9 mouse cellular contexts compared by ENCODE assay signal in the genomic region with DNA sequence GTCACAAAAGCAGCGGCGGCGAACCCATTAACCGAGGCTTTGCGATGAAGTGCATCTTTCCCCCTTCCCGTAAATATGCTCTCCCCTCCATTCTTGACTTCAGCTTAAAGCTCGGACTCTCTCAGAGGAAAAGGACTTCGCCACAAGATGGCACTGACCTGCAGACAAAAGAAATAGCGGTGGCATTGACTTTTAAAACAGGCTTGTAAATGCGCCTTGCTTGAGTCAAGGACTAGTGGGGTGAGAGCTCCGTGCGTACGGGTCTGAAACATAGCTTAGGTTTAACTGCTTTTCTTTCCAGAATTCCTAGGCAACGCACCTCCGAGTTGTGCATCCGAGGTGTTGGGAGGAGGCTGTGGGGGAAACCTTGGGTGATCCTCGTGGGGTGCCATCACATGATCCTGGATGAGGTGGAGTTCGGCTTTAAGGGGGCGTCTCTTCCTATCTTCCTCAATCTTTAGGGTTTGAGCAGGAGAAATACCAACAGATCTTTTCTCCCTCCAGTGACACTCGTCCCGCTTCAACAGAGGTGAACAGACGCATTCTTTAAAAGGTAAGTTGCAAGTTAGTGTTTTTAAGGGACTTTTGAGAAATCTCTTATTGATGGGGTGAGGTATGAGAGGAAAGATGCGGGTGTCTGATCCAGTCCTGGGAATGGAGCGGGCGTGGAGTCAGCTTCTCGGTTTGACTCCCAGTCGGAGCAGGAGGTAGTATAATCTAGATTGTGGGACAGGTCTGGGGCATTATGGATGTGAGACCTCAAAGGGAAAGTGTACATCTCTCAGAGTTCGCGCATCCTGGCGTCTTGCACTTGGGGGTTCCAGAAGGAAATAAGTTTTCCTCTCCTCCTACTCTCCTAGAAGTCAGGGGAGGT. TPM values are rescaled to one million over a fixed set of nuclear protein-coding genes. Genes with fewer than 3 reads are reported as not detected.
DNase-seq lines count a peak whose midpoint lies in the region; ATAC-seq and TF ChIP-seq lines count a peak whose summit lies in the region.
"Had no signal": no experiment of that assay in that cellular context is flagged by ENCODE, and none has a peak within 500 bp of the region (broad histone marks: within the 10 kb centered on the region; RNA-seq: fewer than 3 reads in every experiment).

A gene (plus strand): TSS at position 223 of the 874 bp plus-strand sequence.

- no peaks in the 10 kb centered on the region for H3K36me3 ChIP-seq in heart, adult 2 months (ENCODE audit: control insufficient read depth, insufficient read depth, low read length)
- H3K36me3 ChIP-seq in midbrain, embryonic 14.5 days (ENCODE audit: control insufficient read depth, insufficient read depth, low read length): no peaks in the 10 kb centered on the region
- no peaks in the 10 kb centered on the region for H3K36me3 ChIP-seq in testis, adult 2 months (ENCODE audit: control insufficient read depth, insufficient read depth, low read length)

- H3K27me3 ChIP-seq in heart, adult 2 months (ENCODE audit: control insufficient read depth, insufficient read depth, low read length): no peaks in the 10 kb centered on the region
- peaks cover 12% of the 10 kb centered on the region for H3K27me3 ChIP-seq in midbrain, embryonic 14.5 days (ENCODE audit: control insufficient read depth, insufficient read depth, low read length)
- H3K27me3 ChIP-seq in testis, adult 2 months (ENCODE audit: control insufficient read depth, insufficient read depth, low read length): no peaks in the 10 kb centered on the region

- no peaks in the 10 kb centered on the region for H3K79me2 ChIP-seq in heart, adult 2 months (replicated peaks; ENCODE audit: control insufficient read depth, insufficient read depth, low read length)

- ATAC-seq in midbrain, embryonic 14.5 days (ENCODE audit: low FRiP score, low TSS enrichment): peak; percentile 68
- no peak for ATAC-seq in megakaryocyte progenitor cell, adult 5-6 weeks (replicated peaks; ENCODE audit: poor library complexity)

- TF ChIP-seq POLR2A in heart, adult 2 months (IDR thresholded peaks at IDR 0.05; ENCODE audit: insufficient read depth, low read depth, low read length): no peak
- TF ChIP-seq POLR2A in testis, adult 2 months (IDR thresholded peaks at IDR 0.05; ENCODE audit: control insufficient read depth, low read depth, low read length): no peak

- peak; percentile 73 for TF ChIP-seq CTCF in heart, adult 2 months (IDR thresholded peaks at IDR 0.05)
- no peak for TF ChIP-seq CTCF in testis, adult 2 months (IDR thresholded peaks at IDR 0.05; ENCODE audit: control insufficient read depth, insufficient read depth, insufficient replicate concordance, low read depth, low read length)

- H3K4me3 ChIP-seq in heart, adult 2 months: peak within 1 kb of the TSS; percentile 15
- H3K4me3 ChIP-seq in midbrain, embryonic 14.5 days (replicated peaks; ENCODE audit: low read depth, low read length): peak within 1 kb of the TSS; percentile 40
- H3K4me3 ChIP-seq in testis, adult 2 months (ENCODE audit: control insufficient read depth, low read depth, low read length): peak within 1 kb of the TSS; percentile 17

- 3% methylated on average over 30 of the region's 30 CpGs for WGBS in heart, adult 2 months
- under 1% methylated on average over 30 of the region's 30 CpGs for WGBS in midbrain, embryonic 14.5 days

- peak within 1 kb of the TSS; percentile 33; the same call in 1 of the 2 replicates for H3K9ac ChIP-seq in heart, adult 2 months (ENCODE audit: low read depth, low read length)
- H3K9ac ChIP-seq in midbrain, embryonic 14.5 days (replicated peaks; ENCODE audit: low read length): peak within 1 kb of the TSS; percentile 48

- TF ChIP-seq EP300 in heart, adult 2 months (IDR thresholded peaks at IDR 0.05; ENCODE audit: insufficient read depth, low read depth, low read length): no peak

- no peaks in the 10 kb centered on the region for H3K4me1 ChIP-seq in heart, adult 2 months (ENCODE audit: control insufficient read depth, insufficient read depth, low read length)
- H3K4me1 ChIP-seq in midbrain, embryonic 14.5 days (ENCODE audit: control insufficient read depth, insufficient read depth, low read length): peaks cover 7% of the 10 kb centered on the region; the same call in 1 of the 2 replicates
- H3K4me1 ChIP-seq in testis, adult 2 months (ENCODE audit: control insufficient read depth, insufficient read depth, low read length): no peaks in the 10 kb centered on the region; the same call in 1 of the 2 replicates

- peak within 1 kb of the TSS; percentile 72 for H3K4me2 ChIP-seq in midbrain, embryonic 14.5 days (ENCODE audit: low read length)

- no peak within 1 kb of the TSS for H3K27ac ChIP-seq in heart, adult 2 months
- no peak within 1 kb of the TSS for H3K27ac ChIP-seq in midbrain, embryonic 14.5 days (replicated peaks; ENCODE audit: low read depth, low read length)
- H3K27ac ChIP-seq in testis, adult 2 months (ENCODE audit: control insufficient read depth, insufficient read depth, low read depth, low read length): no peak within 1 kb of the TSS

- DNase-seq in R1 (ENCODE audit: low read depth, low spot score): peak; percentile 72
- DNase-seq in embryo, embryonic 10 days (ENCODE audit: low spot score): peak; percentile 79
- peak; percentile 10 to 32 for DNase-seq in heart, adult 2 months
- DNase-seq in kidney, adult 18-20 months: peak; percentile 31
- peak; percentile 67 to 69 for DNase-seq in left cerebral cortex, postnatal 36 days (ENCODE audit: low spot score in 2 of 2)
- peak; percentile 85 for DNase-seq in midbrain, embryonic 14.5 days

- intact Hi-C loops in heart, adult 2 months (cut with DNase I): loop anchor here (2.0 to 10.0 kb wide), 3 partner anchors 218 to 710 kb away; no protein-coding TSS in a partner anchor
- intact Hi-C loops in left cerebral cortex, postnatal 36 days (cut with DNase I): loop anchor here (2.0 to 5.0 kb wide), 3 partner anchors 85 to 708 kb away; a partner anchor contains a TSS

- no peaks in the 10 kb centered on the region for H3K9me3 ChIP-seq in midbrain, embryonic 14.5 days (ENCODE audit: control insufficient read depth, low read length)

RNA-seq across cellular contexts. Expression of the gene that starts here (rescaled TPM):
- 1 to 10 TPM; 1.8 to 2.6 TPM for total RNA-seq in heart, adult 2 months (2021)
- 4.0 and 4.3 TPM in 2 replicates for polyA plus RNA-seq in heart, adult 2 months (2012; rRNA removed)
- total RNA-seq in left cerebral cortex, postnatal 36 days (2021): 10 to 100 TPM; 27.3 to 28.9 TPM
- polyA plus RNA-seq in midbrain, embryonic 14.5 days (2014; fragmentation: Nextera tagmentation; extraction: Ambion mirVana): 2.0 and 4.5 TPM in 2 replicates
- polyA plus RNA-seq in testis, adult 2 months (2012; rRNA removed): 0.33 and 0.55 TPM in 2 replicates
- not detected in 2 replicates for total RNA-seq in megakaryocyte progenitor cell, adult 5-6 weeks (2015)
- not detected in 2 replicates for total RNA-seq in megakaryocyte progenitor cell, adult 5-6 weeks (2017)
- total RNA-seq: common myeloid progenitor, adult 5-6 weeks had no signal

Comparison
In these comparisons a context has a peak if more than half of its experiments do, and no peak if none do; other contexts are left out.
1. RNA of the gene that starts here (total RNA-seq): 27.3 to 28.9 TPM in left cerebral cortex, postnatal 36 days; 1.8 to 2.6 TPM in heart, adult 2 months and not detected in megakaryocyte progenitor cell, adult 5-6 weeks; every median in the first group is over 4 times any median in the second.
2. DNase-seq: peak in every context shown above with its lines; median percentile 85 in midbrain, embryonic 14.5 days; 79 in embryo, embryonic 10 days; 72 in R1; 68 in left cerebral cortex, postnatal 36 days; 31 in kidney, adult 18-20 months; 21 in heart, adult 2 months.
3. Peak in every context shown above with its lines, with median percentiles within 50 percentile points of each other: H3K4me3 ChIP-seq.